Mouse (Mus musculus): ENCODE measurements around the gene Ttc30a2. TPM values are rescaled to one million over a fixed set of nuclear protein-coding genes. Genes with fewer than 3 reads are reported as not detected.
"Not testable (repeated sequence)": the region's sequence is repeated elsewhere in the genome, so short reads cannot be mapped to it uniquely, and the experiment has no call there.

The Ttc30a2 gene
- polyA plus RNA-seq, 1 experiment from 2014 or later, result 0.70 TPM

DNA sequence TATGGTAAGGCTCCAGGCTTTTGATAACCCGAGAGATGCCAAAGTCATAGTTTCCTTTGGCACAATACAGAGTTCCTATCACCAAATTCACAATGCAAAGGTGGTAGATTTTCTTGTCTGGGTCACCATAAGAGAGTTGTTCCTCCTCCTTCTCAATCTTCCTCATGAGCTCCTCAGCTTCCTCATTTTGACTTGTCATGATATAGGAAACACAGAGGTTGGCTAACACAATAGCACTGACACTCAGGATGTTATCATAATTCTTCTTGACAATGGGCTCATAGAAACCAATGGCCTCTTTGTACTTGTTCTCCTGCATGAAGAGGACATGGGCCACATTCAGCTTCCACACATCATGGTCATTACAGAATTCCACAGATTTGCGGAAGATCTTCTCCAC, 41.3 kb downstream of the Ttc30a2 start:
- not testable (repeated sequence) for H3K4me1 ChIP-seq (ENCODE audit: control insufficient read depth, insufficient read depth, low read length); ATAC-seq (replicated peaks; ENCODE audit: insufficient number of reproducible peaks, low FRiP score, low TSS enrichment, low read depth); DNase-seq (ENCODE audit: low spot score); H3K4me3 ChIP-seq (ENCODE audit: low read depth, low read length); H3K9me3 ChIP-seq (replicated peaks; ENCODE audit: control insufficient read depth, low read length); H3K9ac ChIP-seq (replicated peaks; ENCODE audit: low read length); H3K36me3 ChIP-seq (replicated peaks; ENCODE audit: control insufficient read depth, insufficient read depth, low read depth, low read length); H3K27ac ChIP-seq (replicated peaks; ENCODE audit: low read depth, low read length); H3K27me3 ChIP-seq (ENCODE audit: control insufficient read depth, insufficient read depth, low read length); H3K4me2 ChIP-seq (ENCODE audit: low read depth, low read length)
- WGBS, result 95% methylated on average over 2 of the region's 2 CpGs

GRCm38 (mm10) chr2:75933541-75933940, 44.4 kb downstream of the Ttc30a2 start:
- Histone ChIP-seq H3K4me1 (ENCODE audit: control insufficient read depth, insufficient read depth, low read length) (no peaks in the 10 kb centered on the region), H3K27ac (replicated peaks; ENCODE audit: low read depth, low read length) (no peak overlapping the region), H3K9ac (replicated peaks; ENCODE audit: low read length) (no peak overlapping the region), H3K4me2 (ENCODE audit: low read depth, low read length) (no peak overlapping the region), H3K9me3 (replicated peaks; ENCODE audit: control insufficient read depth, low read length) (no peaks in the 10 kb centered on the region), H3K4me3 (ENCODE audit: low read depth, low read length) (no peak overlapping the region), H3K27me3 (ENCODE audit: control insufficient read depth, insufficient read depth, low read length) (no peaks in the 10 kb centered on the region), H3K36me3 (replicated peaks; ENCODE audit: control insufficient read depth, insufficient read depth, low read depth, low read length) (no peaks in the 10 kb centered on the region)
- peak; percentile 53 for DNase-seq (ENCODE audit: low spot score)
- 29% methylated on average over 7 of the region's 7 CpGs for WGBS
- no peak for ATAC-seq (replicated peaks; ENCODE audit: insufficient number of reproducible peaks, low FRiP score, low TSS enrichment, low read depth)

DNA sequence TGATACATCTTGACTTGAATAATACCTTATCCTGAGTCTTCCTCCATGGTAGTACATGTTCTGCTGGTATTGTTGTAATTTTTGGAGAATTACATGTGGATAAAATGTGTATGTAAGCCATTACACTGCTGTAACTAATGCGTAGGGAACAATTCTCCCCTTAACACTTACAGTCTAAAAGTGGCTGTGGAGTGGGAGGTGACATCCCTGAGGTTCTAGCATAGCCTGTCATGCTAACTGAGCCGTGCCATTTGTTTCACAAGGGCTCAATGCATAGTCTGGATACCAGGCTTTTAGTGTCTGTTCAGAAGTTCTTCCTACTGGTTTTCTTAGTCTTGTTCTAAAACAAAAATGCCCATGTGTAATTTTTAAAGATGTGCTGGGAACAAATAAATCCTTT, 47.0 kb downstream of the Ttc30a2 start:
- H3K36me3 ChIP-seq (replicated peaks; ENCODE audit: control insufficient read depth, insufficient read depth, low read depth, low read length), result no peaks in the 10 kb centered on the region
- no peak for ATAC-seq (replicated peaks; ENCODE audit: insufficient number of reproducible peaks, low FRiP score, low TSS enrichment, low read depth)
- H3K27me3 ChIP-seq (ENCODE audit: control insufficient read depth, insufficient read depth, low read length), result no peaks in the 10 kb centered on the region
- H3K4me2 ChIP-seq (ENCODE audit: low read depth, low read length), result no peak overlapping the region
- no peak overlapping the region for H3K27ac ChIP-seq (replicated peaks; ENCODE audit: low read depth, low read length)
- no peak for DNase-seq (ENCODE audit: low spot score)
- no peaks in the 10 kb centered on the region for H3K4me1 ChIP-seq (ENCODE audit: control insufficient read depth, insufficient read depth, low read length)
- no peak overlapping the region for H3K4me3 ChIP-seq (ENCODE audit: low read depth, low read length)
- H3K9ac ChIP-seq (replicated peaks; ENCODE audit: low read length), result no peak overlapping the region
- 91% methylated on average over 2 of the region's 2 CpGs for WGBS
- H3K9me3 ChIP-seq (replicated peaks; ENCODE audit: control insufficient read depth, low read length), result no peaks in the 10 kb centered on the region

DNA sequence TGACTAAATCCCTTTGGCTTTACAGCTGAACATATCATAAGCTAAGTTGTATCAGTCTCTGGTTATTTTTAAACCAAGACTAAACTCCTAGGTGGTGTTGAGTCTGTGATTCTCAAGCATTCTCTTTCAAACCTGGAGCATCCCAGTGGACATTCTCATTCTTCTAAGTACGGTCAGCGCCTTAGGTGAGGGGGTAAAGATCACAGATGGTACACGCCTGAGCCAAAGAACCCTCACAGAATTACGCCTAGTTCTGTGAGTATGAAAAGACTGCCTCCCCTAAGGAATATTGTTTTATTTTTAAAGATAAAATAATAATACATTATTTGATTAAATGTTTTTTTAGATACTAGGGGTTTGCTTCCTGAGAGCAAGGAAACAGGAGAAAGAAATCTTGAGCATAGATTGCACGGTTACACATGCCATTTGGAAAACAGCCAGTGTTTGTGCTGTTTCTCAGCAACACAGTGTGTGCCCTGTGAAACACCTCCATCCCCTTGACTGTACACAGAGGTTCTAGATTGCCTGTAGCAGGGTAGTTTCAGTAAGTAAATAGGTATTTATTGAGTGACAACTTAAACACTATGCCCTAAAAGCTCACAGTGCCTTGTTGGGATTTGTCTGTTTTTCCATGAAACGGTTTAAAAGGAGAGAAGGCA, 48.1 kb downstream of the Ttc30a2 start:
- Histone ChIP-seq H3K4me1 (ENCODE audit: control insufficient read depth, insufficient read depth, low read length) (no peaks in the 10 kb centered on the region), H3K4me3 (ENCODE audit: low read depth, low read length) (no peak overlapping the region), H3K9ac (replicated peaks; ENCODE audit: low read length) (no peak overlapping the region), H3K4me2 (ENCODE audit: low read depth, low read length) (no peak overlapping the region), H3K36me3 (replicated peaks; ENCODE audit: control insufficient read depth, insufficient read depth, low read depth, low read length) (no peaks in the 10 kb centered on the region), H3K9me3 (replicated peaks; ENCODE audit: control insufficient read depth, low read length) (no peaks in the 10 kb centered on the region), H3K27me3 (ENCODE audit: control insufficient read depth, insufficient read depth, low read length) (no peaks in the 10 kb centered on the region), H3K27ac (replicated peaks; ENCODE audit: low read depth, low read length) (no peak overlapping the region)
- DNase-seq (ENCODE audit: low spot score) (no peak), ATAC-seq (replicated peaks; ENCODE audit: insufficient number of reproducible peaks, low FRiP score, low TSS enrichment, low read depth) (no peak)
- 89% methylated on average over 6 of the region's 6 CpGs for WGBS

GRCm38 (mm10) chr2:75929141-75929540, 48.8 kb downstream of the Ttc30a2 start:
- H3K4me1 ChIP-seq (ENCODE audit: control insufficient read depth, insufficient read depth, low read length), result no peaks in the 10 kb centered on the region
- no peak overlapping the region for H3K9ac ChIP-seq (replicated peaks; ENCODE audit: low read length)
- DNase-seq (ENCODE audit: low spot score) (no peak), ATAC-seq (replicated peaks; ENCODE audit: insufficient number of reproducible peaks, low FRiP score, low TSS enrichment, low read depth) (no peak)
- no peak overlapping the region for H3K4me3 ChIP-seq (ENCODE audit: low read depth, low read length)
- no peak overlapping the region for H3K4me2 ChIP-seq (ENCODE audit: low read depth, low read length)
- no peaks in the 10 kb centered on the region for H3K9me3 ChIP-seq (replicated peaks; ENCODE audit: control insufficient read depth, low read length)
- no peaks in the 10 kb centered on the region for H3K36me3 ChIP-seq (replicated peaks; ENCODE audit: control insufficient read depth, insufficient read depth, low read depth, low read length)
- H3K27me3 ChIP-seq (ENCODE audit: control insufficient read depth, insufficient read depth, low read length), result no peaks in the 10 kb centered on the region
- WGBS, result 97% methylated on average over 2 of the region's 2 CpGs
- no peak overlapping the region for H3K27ac ChIP-seq (replicated peaks; ENCODE audit: low read depth, low read length)

- Histone ChIP-seq H3K4me3 (ENCODE audit: low read depth, low read length) (no peak overlapping the region), H3K27me3 (ENCODE audit: control insufficient read depth, insufficient read depth, low read length) (no peaks in the 10 kb centered on the region), H3K9me3 (replicated peaks; ENCODE audit: control insufficient read depth, low read length) (no peaks in the 10 kb centered on the region), H3K27ac (replicated peaks; ENCODE audit: low read depth, low read length) (no peak overlapping the region), H3K9ac (replicated peaks; ENCODE audit: low read length) (no peak overlapping the region), H3K4me1 (ENCODE audit: control insufficient read depth, insufficient read depth, low read length) (no peaks in the 10 kb centered on the region), H3K36me3 (replicated peaks; ENCODE audit: control insufficient read depth, insufficient read depth, low read depth, low read length) (no peaks in the 10 kb centered on the region), H3K4me2 (ENCODE audit: low read depth, low read length) (no peak overlapping the region)
- DNase-seq (ENCODE audit: low spot score) (no peak), ATAC-seq (replicated peaks; ENCODE audit: insufficient number of reproducible peaks, low FRiP score, low TSS enrichment, low read depth) (no peak)
- WGBS, result 86% methylated on average over 3 of the region's 3 CpGs
Observed at GRCm38 (mm10) chr2:75928011-75928410, 50.0 kb downstream of the Ttc30a2 start.

DNA sequence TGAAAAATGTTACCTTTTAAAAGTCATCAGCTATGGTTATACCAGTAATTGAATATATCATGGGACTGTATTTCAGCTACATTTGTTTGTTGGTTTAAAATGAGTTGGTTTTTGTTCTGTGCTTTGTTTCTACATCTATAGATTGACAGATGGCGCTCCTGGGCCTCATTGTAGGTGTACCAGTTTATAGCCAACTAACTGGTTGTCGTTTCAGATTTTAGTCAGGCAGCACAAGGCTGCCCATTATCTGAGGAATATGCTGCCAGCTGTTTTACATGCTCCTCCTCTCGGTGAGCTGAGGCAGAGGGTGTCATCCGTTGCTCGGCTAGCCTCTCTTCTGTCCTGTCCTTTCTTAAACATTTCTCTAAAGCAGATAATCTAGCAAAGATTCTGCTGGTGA, 51.9 kb downstream of the Ttc30a2 start:
- no peaks in the 10 kb centered on the region for H3K27me3 ChIP-seq (ENCODE audit: control insufficient read depth, insufficient read depth, low read length)
- no peak for DNase-seq (ENCODE audit: low spot score)
- H3K9me3 ChIP-seq (replicated peaks; ENCODE audit: control insufficient read depth, low read length), result no peaks in the 10 kb centered on the region
- H3K36me3 ChIP-seq (replicated peaks; ENCODE audit: control insufficient read depth, insufficient read depth, low read depth, low read length), result no peaks in the 10 kb centered on the region
- 87% methylated on average over 5 of the region's 5 CpGs for WGBS
- ATAC-seq (replicated peaks; ENCODE audit: insufficient number of reproducible peaks, low FRiP score, low TSS enrichment, low read depth), result no peak
- no peak overlapping the region for H3K27ac ChIP-seq (replicated peaks; ENCODE audit: low read depth, low read length)
- H3K4me2 ChIP-seq (ENCODE audit: low read depth, low read length), result no peak overlapping the region
- H3K4me1 ChIP-seq (ENCODE audit: control insufficient read depth, insufficient read depth, low read length), result no peaks in the 10 kb centered on the region
- no peak overlapping the region for H3K4me3 ChIP-seq (ENCODE audit: low read depth, low read length)
- no peak overlapping the region for H3K9ac ChIP-seq (replicated peaks; ENCODE audit: low read length)

All from embryonic facial prominence, embryonic 11.5 days (tissue).